Mouse (Mus musculus): ENCODE measurements around the gene Tmem126a.

Gene Tmem126a

DNA sequence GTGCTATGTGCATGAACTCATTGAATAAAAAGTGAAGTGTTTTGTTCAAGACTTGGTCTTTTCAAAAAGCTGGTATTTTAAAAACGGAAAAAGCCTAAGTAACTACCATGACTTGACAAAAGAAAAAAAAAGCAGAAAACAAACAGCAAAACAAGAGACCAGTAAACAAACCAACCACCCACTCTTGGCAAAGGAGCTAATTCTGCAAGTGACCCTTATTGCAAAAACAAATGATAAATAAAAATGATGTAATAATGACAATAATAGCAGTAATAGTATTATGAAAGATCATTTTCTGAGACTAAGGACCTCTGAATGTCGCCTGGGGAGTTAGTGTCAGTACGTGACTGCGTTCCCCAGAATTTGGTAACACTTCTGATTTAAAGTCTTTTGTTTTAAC lies 15.0 kb downstream of the Tmem126a start:
- TF ChIP-seq GATA4 (IDR thresholded peaks at IDR 0.05; ENCODE audit: insufficient replicate concordance, low read length): no peak

DNA sequence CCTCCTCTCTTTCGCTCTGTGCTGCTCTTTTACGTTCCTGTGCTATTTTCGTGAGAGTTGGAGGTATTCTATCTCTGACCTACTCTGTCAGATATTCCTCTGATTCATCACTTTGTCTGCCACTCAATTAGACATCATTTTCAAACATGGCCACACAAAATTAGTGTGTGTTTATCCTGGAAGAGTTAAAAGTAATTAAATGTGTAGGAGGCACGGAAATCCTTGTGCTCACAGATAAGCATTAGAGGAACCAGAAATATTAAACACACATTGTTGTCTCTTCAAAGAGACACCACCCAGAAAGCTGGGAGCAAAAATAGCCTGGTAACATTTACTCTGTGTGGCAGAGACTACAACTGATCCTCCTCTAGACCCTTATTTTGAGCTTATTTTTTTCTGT lies 17.0 kb downstream of the Tmem126a start:
- no peak for TF ChIP-seq GATA4 (IDR thresholded peaks at IDR 0.05; ENCODE audit: insufficient replicate concordance, low read length)

DNA sequence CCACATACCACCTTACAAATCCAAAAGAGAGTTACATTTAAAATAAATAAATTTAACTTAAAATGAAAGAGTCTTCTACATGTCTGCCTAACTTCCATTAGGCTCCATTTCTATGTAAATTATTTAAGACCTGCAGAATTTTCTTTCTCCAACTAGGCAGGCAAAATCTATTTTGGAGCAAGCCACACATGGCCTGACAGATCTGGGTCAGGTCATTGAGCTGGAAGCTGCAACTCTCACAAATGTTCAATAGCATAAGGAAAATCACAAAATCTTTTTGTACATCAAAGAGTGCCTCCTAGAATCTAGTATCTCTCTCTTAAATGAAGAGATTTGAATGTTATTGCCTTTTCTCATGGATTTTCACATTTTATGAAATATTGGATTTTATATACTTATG lies 24.8 kb downstream of the Tmem126a start:
- no peak for TF ChIP-seq GATA4 (IDR thresholded peaks at IDR 0.05; ENCODE audit: insufficient replicate concordance, low read length)

DNA sequence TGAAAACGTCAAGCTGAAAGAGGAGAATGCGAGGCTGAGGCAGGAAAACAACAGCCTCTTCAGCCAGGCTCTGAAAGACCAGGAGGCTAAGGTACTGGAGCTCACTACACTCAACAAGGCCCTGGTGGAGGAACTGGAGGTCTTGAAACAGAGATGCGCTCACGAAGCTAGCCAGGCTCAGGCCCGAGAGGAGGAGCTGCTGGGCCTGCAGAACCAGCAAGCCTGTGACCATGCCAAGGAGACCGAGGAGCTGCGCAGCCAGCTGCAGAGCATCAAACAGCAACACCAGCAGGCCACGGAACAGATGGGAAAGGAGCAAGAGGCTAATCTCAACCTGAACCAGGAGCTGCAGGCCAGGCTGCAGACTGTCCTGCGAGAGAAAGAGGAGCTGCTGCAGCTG lies 30.0 kb downstream of the Tmem126a start:
- no peak for TF ChIP-seq GATA4 (IDR thresholded peaks at IDR 0.05; ENCODE audit: insufficient replicate concordance, low read length)

DNA sequence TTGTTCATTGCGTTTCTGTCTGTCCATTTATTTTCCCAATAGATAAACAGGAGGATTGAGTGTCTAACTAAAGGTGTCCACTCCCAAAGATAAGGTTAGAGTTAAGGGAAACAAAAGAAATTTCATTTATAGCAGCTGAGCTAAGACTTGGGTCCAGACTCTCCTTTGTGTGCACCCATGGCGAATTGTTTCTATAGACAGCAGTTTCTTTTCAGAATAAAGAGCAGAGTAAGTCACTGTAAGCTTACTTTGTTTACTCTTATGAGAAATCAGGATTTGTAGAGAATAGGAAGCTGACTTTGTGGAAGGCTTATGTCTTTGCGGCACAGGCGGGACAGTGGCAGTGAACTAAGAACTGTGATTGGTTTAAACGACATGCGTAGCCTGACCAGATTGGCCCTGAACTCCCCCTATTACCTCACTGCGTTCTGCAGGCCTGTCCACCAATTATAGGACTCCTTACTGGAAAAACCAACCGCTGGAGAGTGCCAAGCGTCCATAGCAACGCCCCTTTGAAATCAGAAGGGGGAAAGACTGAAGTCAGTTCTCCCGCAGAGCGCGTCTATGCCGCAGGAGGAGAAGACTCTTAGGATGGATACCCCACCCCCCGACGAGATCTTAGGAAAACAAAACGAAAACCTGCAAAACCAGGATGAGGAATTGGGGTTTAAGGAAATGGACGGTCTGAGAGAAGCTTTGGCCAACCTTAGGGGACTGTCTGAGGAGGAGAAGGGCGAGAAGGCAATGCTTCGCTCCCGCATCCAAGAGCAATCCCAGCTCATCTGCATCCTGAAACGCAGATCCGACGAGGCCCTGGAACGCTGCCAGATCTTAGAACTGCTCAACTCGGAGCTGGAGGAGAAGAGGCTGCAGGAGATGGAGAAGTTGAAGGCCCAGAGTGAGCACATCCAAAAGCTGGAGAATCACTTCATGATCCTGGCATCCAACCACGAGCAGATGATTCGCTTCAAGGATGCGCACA lies 30.7 kb downstream of the Tmem126a start, which contains the start of gene Ccdc89:
Gene Ccdc89 (plus strand): TSS at position 558 of the 982 bp plus-strand sequence.
- no peak for TF ChIP-seq GATA4 (IDR thresholded peaks at IDR 0.05; ENCODE audit: insufficient replicate concordance, low read length)

DNA sequence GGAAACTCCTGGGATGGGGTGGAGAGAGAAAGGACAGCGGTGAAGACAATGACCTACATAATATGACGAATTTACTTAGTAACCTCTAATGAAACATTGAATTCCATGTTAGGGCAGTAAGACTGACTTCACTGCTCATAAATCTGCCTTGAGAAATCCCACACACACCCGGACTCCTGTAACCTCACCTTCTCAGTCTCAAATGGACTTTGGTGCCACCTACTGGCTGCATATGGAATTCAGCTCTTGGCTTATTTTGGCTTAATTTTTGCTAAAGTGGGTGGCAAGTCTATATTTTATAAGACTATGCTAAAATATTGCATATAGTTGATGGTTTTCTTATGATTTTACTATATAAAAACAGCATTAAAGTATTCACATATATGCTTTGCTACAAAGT lies 47.1 kb downstream of the Tmem126a start:
- no peak for TF ChIP-seq GATA4 (IDR thresholded peaks at IDR 0.05; ENCODE audit: insufficient replicate concordance, low read length)
